Mouse (Mus musculus) heart, adult 2 months (tissue): ENCODE results near the gene Slx4ip.
A peak's percentile ranks its signal among the peaks of the same experiment; 100 is the strongest.

Experiments
- CTCF ChIP-seq: fragments of 200-600 bp; IDR thresholded peaks from 2 replicates; pipeline ENCODE4 v1.8.1; 2022; ENCODE audit warnings: antibody characterized with exemption, mild to moderate bottlenecking, moderate library complexity
- EP300 ChIP-seq: fragments of 200-500 bp; IDR thresholded peaks from 2 replicates; pipeline ENCODE4 v1.6.1; 2011; ENCODE audit warnings: low read depth, low read length, control low read depth; ENCODE audit not compliant: insufficient read depth
- POLR2A ChIP-seq: fragments of 200-500 bp; IDR thresholded peaks from 2 replicates; pipeline ENCODE4 v1.6.1; 2011; ENCODE audit warnings: mild to moderate bottlenecking, low read depth, low read length, control low read depth; ENCODE audit not compliant: insufficient read depth

DNA sequence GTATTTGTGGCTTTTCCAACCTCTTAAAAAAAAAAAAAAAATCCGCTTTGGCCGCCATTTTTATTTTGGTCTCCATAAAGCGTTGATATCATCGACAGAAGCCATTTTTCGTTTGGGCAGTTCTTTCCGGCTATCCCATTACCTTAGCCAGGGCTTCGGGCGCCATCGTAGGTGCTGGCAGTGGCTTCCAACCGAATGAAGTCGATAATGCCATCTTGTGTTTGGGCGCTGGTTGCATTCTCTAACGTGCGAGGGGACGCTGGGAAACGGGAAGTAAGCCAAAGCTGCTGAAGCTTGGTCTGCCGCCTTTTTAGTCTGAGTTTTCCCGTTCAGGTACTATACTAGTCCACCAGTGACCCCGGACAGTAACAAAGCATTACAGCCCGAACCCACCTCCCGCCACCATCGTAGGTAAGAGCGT lies 943 bp downstream of the Slx4ip start:
- TF ChIP-seq POLR2A (peak; percentile 79), CTCF (no peak), EP300 (peak; percentile 92)
